Mouse (Mus musculus) erythroid progenitor cell, adult 5-6 weeks (primary cell): ENCODE measurements at regions not wholly inside any gene's neighbourhood (a gene's known extent, or its start where the extent isn't known, plus 50 kb on each side); places are given as distances from the start of the nearest gene placed in this dataset.

Source experiments
- ATAC-seq: replicated peaks from 2 replicates; pipeline ENCODE4 v1.8.0; 2016; ENCODE audit warnings: moderate number of reproducible peaks, mild to moderate bottlenecking, moderate TSS enrichment, inconsistent platforms; ENCODE audit not compliant: poor library complexity, low FRiP score, severe bottlenecking

GRCm38 (mm10) chr9:46482034-46482858, 162.5 kb upstream of the 4931429L15Rik start:
- no peak for ATAC-seq

- no peak for ATAC-seq
These were observed 161.7 kb upstream of the 4931429L15Rik start for GRCm38 (mm10) chr9:46481491-46481890.

GRCm38 (mm10) chr9:46480080-46480690, 160.4 kb upstream of the 4931429L15Rik start:
- no peak for ATAC-seq

GRCm38 (mm10) chr9:46478611-46479010, 158.8 kb upstream of the 4931429L15Rik start:
- ATAC-seq: no peak

GRCm38 (mm10) chr9:46476516-46476915, 156.7 kb upstream of the 4931429L15Rik start:
- no peak for ATAC-seq

- no peak for ATAC-seq
These were observed 153.9 kb upstream of the 4931429L15Rik start for GRCm38 (mm10) chr9:46473681-46474080.

- ATAC-seq: no peak
These were observed 149.7 kb upstream of the 4931429L15Rik start for GRCm38 (mm10) chr9:46469521-46469920.

- no peak for ATAC-seq
These were observed 148.5 kb upstream of the 4931429L15Rik start for GRCm38 (mm10) chr9:46468306-46468705.

GRCm38 (mm10) chr9:46467671-46468070, 147.9 kb upstream of the 4931429L15Rik start:
- no peak for ATAC-seq

GRCm38 (mm10) chr9:46462681-46463080, 142.9 kb upstream of the 4931429L15Rik start:
- ATAC-seq: no peak

- ATAC-seq: no peak
These were observed 138.2 kb upstream of the 4931429L15Rik start for GRCm38 (mm10) chr9:46457945-46458344.

- no peak for ATAC-seq
These were observed 135.2 kb upstream of the 4931429L15Rik start for GRCm38 (mm10) chr9:46454807-46455610.

- no peak for ATAC-seq
These were observed 123.7 kb upstream of the 4931429L15Rik start for GRCm38 (mm10) chr9:46443191-46444095.

- ATAC-seq: no peak
These were observed 123.0 kb upstream of the 4931429L15Rik start for GRCm38 (mm10) chr9:46442739-46443181.

GRCm38 (mm10) chr9:46440226-46440625, 120.4 kb upstream of the 4931429L15Rik start:
- ATAC-seq: no peak

- ATAC-seq: no peak
These were observed 114.9 kb upstream of the 4931429L15Rik start for GRCm38 (mm10) chr9:46434700-46435099.

- no peak for ATAC-seq
These were observed 113.9 kb upstream of the 4931429L15Rik start for GRCm38 (mm10) chr9:46433716-46434115.

GRCm38 (mm10) chr9:46431053-46431452, 111.3 kb upstream of the 4931429L15Rik start:
- ATAC-seq: no peak

- ATAC-seq: no peak
These were observed 103.6 kb upstream of the 4931429L15Rik start for GRCm38 (mm10) chr9:46423184-46423967.
